Mouse (Mus musculus) T-helper 2 cell (primary cell): Measurements from ENCODE around the gene Taf4.

Experiments
- in situ Hi-C: fragments of 300-600 bp; cut with MboI, MseI; formaldehyde crosslinking; loops from one replicate; pipeline ENCODE4 v1.15.1; 2025; ENCODE audit warnings: high pct_unique_total_duplicates

Gene Taf4

DNA sequence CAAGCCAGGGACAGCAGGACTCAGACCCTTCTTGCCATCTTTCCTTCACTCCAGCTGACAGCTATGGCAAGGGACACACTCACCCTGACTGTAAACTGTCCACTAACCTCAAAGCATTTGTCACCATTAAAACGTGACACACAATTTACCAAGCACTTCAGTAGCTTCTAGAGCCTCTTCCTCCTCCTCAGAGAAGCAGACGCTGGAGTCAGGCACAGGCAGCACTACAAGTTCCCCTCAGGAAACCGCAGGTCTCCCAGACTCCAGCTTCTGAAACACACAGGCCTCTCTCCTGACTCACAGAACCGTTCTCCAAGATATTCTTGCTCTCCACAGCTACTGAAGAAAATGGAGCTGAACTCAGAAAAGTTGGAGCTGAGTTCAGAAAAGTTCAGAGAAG, 39.4 kb downstream of the Taf4 start:
- in situ Hi-C loops = no loop called here

DNA sequence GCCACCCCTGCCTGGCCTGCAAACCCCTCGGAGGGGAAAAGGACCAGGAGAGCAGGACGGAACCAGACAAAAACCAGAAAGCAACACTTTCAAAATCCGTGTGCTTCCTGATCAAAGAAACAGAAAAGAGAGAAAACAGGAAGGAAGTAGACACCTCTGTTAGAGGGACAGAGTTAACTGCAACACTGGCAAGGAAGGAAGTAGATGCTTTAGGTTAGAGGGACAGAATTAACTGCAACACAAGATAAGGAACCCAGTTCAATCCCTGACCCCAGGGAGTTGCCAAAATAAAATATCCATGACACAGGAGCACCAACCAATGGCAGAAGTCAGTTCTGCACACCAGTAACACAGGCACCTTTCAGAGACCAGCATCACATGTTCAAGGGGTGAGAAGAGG, 42.3 kb downstream of the Taf4 start:
- in situ Hi-C loops = no loop called here

DNA sequence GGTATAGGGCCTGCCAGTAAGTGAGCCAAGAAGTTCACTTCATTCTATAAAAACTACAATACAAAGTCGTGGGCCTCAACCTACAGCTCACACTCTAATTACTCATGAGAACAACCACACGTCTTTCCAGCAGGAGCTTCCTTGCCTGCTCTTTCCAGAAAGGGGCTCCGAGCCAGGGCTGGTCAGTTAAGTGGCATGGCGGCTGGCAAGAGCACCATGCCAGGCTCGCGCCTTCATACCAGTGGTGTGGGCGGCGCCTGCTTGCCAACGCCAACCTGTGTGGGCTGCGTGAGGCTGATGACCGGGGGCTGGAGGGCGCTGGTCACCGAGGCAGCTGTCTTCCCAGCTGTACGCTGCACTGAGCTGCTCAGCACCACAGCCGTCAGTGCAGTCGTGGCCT, 44.7 kb downstream of the Taf4 start:
- in situ Hi-C loops = no loop called here

DNA sequence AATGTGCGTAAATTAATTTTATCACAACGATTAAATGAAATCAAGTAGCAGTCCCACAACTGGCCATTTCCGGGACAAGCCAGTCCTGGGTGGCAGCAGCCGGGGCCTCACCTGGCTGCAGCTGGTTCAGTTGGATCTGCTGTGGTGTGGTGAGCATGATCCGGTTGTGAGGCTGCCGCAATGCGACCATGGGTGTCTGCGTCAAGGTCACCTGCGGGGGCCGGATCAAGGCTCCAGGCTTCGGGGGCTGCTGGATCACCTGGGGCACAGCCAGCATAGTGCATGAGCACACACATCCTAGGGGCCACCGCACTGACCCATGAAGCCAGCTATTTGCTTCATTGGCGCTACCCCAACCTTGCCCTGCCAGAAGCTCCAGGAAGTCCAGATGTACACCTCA, 47.3 kb downstream of the Taf4 start:
- in situ Hi-C loops = no loop called here

- in situ Hi-C loops = no loop called here
Observed at GRCm38 (mm10) chr2:179924038-179924437, 52.4 kb downstream of the Taf4 start.

- in situ Hi-C loops = no loop called here
Observed at GRCm38 (mm10) chr2:179921021-179921653, 55.3 kb downstream of the Taf4 start.

GRCm38 (mm10) chr2:179920042-179920441, 56.4 kb downstream of the Taf4 start:
- in situ Hi-C loops = no loop called here

- in situ Hi-C loops = no loop called here
Observed at GRCm38 (mm10) chr2:179916877-179917673, 59.4 kb downstream of the Taf4 start.

GRCm38 (mm10) chr2:179914246-179914645, 62.2 kb downstream of the Taf4 start:
- in situ Hi-C loops = loop anchor here (5.0 kb wide), 1 partner anchor 133 kb away; no protein-coding TSS in a partner anchor

DNA sequence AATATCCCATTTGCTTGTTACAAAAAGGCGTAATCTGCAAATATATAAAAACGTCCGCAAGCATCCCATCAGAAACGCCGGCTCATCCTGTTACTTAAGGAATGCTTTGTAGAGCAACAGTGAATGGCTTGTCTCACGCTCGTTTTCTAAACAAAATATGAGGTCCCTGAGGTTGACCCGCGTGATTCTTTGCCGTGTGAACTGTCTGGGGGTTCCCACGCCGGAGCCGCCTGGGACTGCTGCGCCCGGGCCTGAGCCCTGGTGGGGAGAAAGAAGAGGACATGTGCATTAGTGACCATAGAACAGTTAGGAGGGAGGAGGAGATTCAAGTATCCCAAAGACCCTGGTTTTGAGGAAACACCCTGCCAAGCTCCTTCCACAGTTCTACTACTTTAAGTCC, 63.1 kb downstream of the Taf4 start:
- in situ Hi-C loops = loop anchor here (5.0 kb wide), 1 partner anchor 134 kb away; no protein-coding TSS in a partner anchor

GRCm38 (mm10) chr2:179912911-179913310, 63.5 kb downstream of the Taf4 start:
- in situ Hi-C loops = loop anchor here (5.0 kb wide), 1 partner anchor 134 kb away; no protein-coding TSS in a partner anchor

DNA sequence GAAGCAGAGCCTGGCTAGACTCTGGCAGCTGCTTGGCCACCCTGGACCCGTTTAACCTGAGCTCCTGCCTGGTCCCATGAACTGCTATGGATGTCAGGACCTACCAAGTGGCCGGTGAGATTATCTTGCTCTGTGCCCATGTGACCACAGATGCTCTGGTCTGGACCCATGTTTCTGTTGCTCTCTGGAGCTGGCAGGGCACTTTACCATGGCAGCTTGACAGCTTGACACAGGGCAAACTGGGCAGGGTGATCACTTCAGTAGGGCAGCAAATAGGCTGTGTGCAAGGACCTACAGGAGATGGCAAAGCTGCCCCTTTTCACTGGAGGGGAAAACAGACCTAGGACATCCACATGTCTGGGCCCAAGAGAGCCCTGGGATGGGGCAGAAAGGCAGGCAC, 79.5 kb downstream of the Taf4 start:
- in situ Hi-C loops = no loop called here

DNA sequence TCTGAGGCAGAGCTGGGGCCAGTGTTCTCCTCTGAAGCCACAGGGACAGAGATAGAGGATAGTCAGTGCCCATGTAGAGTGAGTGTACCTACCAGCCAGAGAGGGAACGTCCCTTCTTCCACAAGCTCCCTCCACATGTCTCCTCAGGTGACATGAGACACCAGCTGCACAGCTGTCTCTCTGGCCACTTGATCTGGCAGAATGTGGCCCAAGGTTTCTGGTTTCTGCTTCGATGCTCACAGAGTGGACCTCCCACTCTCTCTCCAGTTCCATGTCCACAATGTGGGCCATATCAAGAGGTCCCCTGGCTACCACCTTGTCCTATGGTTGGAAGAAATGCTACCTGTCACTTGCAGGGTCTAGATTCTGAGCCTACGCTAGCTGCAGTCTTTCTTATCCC, 85.4 kb downstream of the Taf4 start:
- in situ Hi-C loops = no loop called here

DNA sequence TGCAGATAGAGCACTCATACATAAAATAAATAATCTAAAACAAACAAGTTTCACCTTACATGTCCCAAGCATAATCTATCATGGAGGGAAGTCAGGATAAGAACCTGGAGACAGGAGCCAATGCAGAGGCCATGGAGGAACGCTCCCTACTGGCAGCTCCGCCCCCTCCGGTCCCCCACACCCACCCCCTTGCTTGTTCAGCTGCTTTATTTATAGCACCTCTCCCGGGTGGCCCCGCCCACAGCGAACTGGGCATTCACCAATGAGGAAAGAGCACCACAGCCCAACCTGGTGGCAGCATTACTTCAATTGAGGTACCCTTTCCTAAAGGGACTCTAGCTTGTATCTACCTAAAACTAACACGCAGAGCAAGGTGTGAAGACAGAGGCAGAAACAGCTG, 91.9 kb downstream of the Taf4 start:
- in situ Hi-C loops = no loop called here

- in situ Hi-C loops = no loop called here
Observed at GRCm38 (mm10) chr2:179877551-179878215, 98.8 kb downstream of the Taf4 start.

- in situ Hi-C loops = no loop called here
Observed at GRCm38 (mm10) chr2:179875147-179875546, 101.3 kb downstream of the Taf4 start.

GRCm38 (mm10) chr2:179873315-179873714, 103.1 kb downstream of the Taf4 start:
- in situ Hi-C loops = no loop called here

DNA sequence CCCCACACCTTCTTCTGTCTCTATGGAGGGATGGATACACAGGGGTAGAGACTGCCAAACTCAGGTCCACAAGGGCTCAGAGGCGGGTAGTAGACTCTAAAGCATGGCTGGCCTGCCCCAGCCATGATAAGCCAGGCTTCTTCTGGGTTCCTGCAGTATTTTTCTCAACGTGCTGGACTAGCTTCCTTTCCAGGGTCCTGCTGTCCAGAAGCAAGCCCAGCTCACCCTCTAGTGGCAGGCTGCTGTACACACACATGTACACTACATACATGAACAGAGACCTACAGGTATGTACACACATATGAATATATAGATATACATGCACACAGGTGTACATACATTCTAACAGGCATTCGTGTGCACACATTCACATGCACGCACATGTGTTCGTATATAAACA, 103.7 kb downstream of the Taf4 start:
- in situ Hi-C loops = no loop called here

GRCm38 (mm10) chr2:179869871-179870270, 106.6 kb downstream of the Taf4 start:
- in situ Hi-C loops = no loop called here

DNA sequence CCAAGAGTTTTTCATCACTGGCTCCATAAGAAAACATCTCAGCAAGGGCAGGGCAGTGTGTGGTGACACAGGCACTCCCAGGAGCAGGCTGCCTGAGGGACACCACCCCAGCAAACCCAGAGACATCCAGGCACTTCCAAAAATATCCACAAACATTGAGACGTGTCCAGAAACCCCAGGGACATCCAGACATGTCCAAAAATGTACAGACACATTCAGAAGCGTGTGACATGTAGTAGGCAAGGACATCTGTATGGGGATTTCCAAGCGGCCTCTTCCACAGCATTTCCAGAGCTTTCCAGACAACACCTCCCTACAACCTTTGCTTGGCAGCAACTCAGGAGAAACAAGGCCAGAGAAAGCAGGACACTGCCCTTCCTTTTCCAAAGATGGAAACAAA, 108.8 kb downstream of the Taf4 start:
- in situ Hi-C loops = no loop called here

- in situ Hi-C loops = no loop called here
Observed at GRCm38 (mm10) chr2:179865097-179865496, 111.3 kb downstream of the Taf4 start.

DNA sequence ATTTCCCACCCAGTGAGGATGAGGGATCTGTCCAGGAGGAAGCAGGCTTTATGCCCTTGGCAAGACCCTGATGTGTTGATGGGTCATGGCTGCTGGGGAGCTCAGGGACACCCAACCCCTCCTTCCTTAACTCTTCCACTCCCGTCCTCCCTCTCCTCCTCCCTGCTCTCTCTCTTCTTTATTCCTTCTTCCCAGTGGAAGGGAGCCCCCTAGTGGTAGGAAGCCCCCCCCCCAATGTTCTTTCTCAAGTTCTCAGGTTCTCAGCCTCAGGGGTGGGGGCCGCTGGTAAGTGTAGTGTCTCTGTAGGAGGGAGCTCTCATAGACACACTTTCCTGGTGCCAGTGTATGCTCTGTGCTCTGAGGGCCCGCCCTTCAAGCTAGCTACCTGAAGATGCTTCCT, 113.2 kb downstream of the Taf4 start:
- in situ Hi-C loops = no loop called here

GRCm38 (mm10) chr2:179862676-179863075, 113.8 kb downstream of the Taf4 start:
- in situ Hi-C loops = no loop called here
